Mouse (Mus musculus) forebrain, embryonic 13.5 days (tissue): ENCODE measurements around the gene Otop3. TPM values are rescaled to one million over a fixed set of nuclear protein-coding genes. Genes with fewer than 3 reads are reported as not detected.

Experiments
- ATAC-seq: fragments of 200-750 bp; cut with Nextera tagmentation; 2 replicates; pipeline ENCODE4 v1.8.0; 2017
- H3K27ac ChIP-seq: fragments of 300-500 bp; sonication (generic); 2 replicates; pipeline ENCODE4 v1.5.1; 2015; ENCODE audit warnings: inconsistent platforms, mild to moderate bottlenecking, moderate library complexity
- H3K27me3 ChIP-seq: fragments of 300-500 bp; sonication (generic); 2 replicates; pipeline ENCODE4 v1.6.1; 2015; ENCODE audit warnings: mild to moderate bottlenecking, inconsistent platforms
- H3K36me3 ChIP-seq: fragments of 300-500 bp; sonication (generic); 2 replicates; pipeline ENCODE4 v1.6.1; 2015; ENCODE audit warnings: mild to moderate bottlenecking, inconsistent platforms; ENCODE audit not compliant: poor library complexity, severe bottlenecking
- H3K4me1 ChIP-seq: fragments of 300-500 bp; sonication (generic); 2 replicates; pipeline ENCODE4 v1.6.1; 2015; ENCODE audit warnings: inconsistent platforms
- H3K4me2 ChIP-seq: fragments of 300-500 bp; sonication (generic); 2 replicates; pipeline ENCODE4 v1.6.1; 2015; ENCODE audit warnings: inconsistent platforms, mild to moderate bottlenecking, moderate library complexity
- H3K4me3 ChIP-seq: fragments of 300-500 bp; sonication (generic); 2 replicates; pipeline ENCODE4 v1.5.1; 2015; ENCODE audit warnings: mild to moderate bottlenecking, inconsistent platforms
- H3K9ac ChIP-seq: fragments of 300-500 bp; sonication (generic); 2 replicates; pipeline ENCODE4 v1.6.1; 2015; ENCODE audit warnings: mild to moderate bottlenecking, inconsistent platforms
- H3K9me3 ChIP-seq: fragments of 300-500 bp; sonication (generic); replicated peaks from 2 replicates; pipeline ENCODE4 v1.6.1; 2016; ENCODE audit warnings: inconsistent platforms
- WGBS: fragments of 180-500 bp; shearing (Covaris S2); methylation state at CpG from one replicate; pipeline ENCODE4 v1.1.7; 2015; 5-methylcytosine and 5-hydroxymethylcytosine counted together
- polyA plus RNA-seq: library from polyadenylated mRNA; unstranded; fragments of >200 nt; fragmentation: Nextera tagmentation; extraction: Ambion mirVana; gene quantifications from 2 replicates; pipeline ENCODE4 v1.2.1, GENCODE M21; 2015

Otop3 gene
- polyA plus RNA-seq, 1 experiment from 2014 or later: not detected

DNA sequence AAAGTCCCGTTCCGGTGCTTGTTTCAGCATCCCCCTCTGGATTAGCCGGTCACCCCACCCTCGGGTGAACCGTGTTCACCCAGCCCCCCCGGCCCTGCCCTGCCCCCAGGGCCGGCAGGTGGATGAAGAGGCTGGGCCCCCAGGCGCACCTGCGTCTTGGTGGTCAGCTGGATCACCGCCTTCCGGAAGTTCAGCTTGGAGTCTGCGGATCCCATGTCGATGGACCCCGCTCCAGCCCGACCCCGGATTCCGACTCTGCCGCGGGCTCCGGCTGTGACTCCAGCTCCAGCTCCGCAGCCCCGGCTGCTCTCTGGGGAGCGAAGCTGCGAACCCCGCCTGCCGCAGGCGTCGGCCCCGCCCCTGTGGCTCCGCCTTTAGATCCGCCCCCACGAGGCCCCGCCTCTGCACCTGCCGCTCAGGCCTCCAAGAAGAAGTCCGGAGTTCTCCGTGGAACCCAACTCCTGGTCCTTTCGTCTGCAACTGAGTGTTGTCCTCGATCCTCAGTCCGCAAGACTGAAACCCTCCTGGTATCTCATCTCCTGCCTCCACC is 32.9 kb downstream of the Otop3 start, which contains the start of gene Hid1:
Gene Hid1, minus strand, starts transcription at position 362 of the 550 bp plus-strand sequence.
- peak; percentile 88 for ATAC-seq
- H3K9ac ChIP-seq: peak within 1 kb of the TSS; percentile 82
- WGBS: under 1% methylated on average over 32 of the region's 39 CpGs
- H3K4me2 ChIP-seq: peak within 1 kb of the TSS; percentile 99
- no peaks in the 10 kb centered on the region for H3K36me3 ChIP-seq
- peaks cover 9% of the 10 kb centered on the region; the same call in 1 of the 2 replicates for H3K27me3 ChIP-seq
- H3K9me3 ChIP-seq: no peaks in the 10 kb centered on the region
- H3K4me1 ChIP-seq: peaks cover 16% of the 10 kb centered on the region
- H3K27ac ChIP-seq: peak within 1 kb of the TSS; percentile 80
- peak within 1 kb of the TSS; percentile 71 for H3K4me3 ChIP-seq

DNA sequence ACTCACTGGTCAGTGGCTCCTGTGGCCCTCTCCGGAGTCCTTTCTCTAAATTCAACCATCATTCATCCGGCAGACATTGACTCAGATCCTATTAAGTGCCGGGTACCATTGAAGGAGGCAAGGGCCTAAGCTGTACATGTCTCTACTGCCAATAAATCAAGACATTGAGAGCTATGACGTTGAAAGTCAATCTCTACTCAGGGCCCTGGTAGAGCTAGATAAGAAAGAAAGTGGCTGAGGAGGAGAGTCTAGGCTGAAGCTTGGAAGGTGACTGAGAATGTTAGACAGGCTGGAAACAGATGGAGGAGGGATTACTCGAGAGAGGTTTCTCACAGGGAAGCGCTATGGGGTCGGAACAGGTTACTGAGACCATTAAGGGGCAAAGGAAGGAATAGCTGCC is 35.8 kb downstream of the Otop3 start:
- Histone ChIP-seq H3K4me2 (no peak overlapping the region), H3K27me3 (peaks cover 24% of the 10 kb centered on the region), H3K27ac (no peak overlapping the region), H3K36me3 (no peaks in the 10 kb centered on the region), H3K9me3 (no peaks in the 10 kb centered on the region), H3K4me1 (peaks cover 32% of the 10 kb centered on the region), H3K4me3 (no peak overlapping the region), H3K9ac (no peak overlapping the region)
- WGBS: 55% methylated on average over 7 of the region's 7 CpGs
- no peak for ATAC-seq

DNA sequence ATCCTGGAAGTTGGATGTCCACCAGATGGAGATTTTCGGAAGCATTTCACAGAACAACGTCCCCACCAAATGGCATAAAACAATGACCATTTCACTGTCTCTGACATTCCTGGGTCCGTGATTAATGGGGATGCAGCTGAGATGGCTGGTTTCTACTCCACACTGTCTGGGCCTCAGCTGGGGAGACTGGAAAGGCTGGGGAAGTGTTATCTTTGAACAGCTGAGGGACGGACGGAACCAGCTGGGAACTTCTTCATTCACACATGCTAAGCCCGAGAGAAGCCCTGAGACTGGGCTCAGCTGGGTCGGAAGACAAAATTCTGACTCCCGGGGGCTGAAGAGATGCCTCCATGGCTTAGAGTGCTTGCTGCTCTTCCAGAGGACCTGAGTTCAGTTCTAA is 36.8 kb downstream of the Otop3 start:
- H3K9me3 ChIP-seq: no peaks in the 10 kb centered on the region
- H3K27me3 ChIP-seq: peaks cover 21% of the 10 kb centered on the region
- peaks cover 26% of the 10 kb centered on the region for H3K4me1 ChIP-seq
- H3K4me2 ChIP-seq: no peak overlapping the region
- 75% methylated on average over 8 of the region's 8 CpGs for WGBS
- no peak overlapping the region for H3K9ac ChIP-seq
- H3K4me3 ChIP-seq: no peak overlapping the region
- no peak overlapping the region for H3K27ac ChIP-seq
- H3K36me3 ChIP-seq: no peaks in the 10 kb centered on the region
- no peak for ATAC-seq

DNA sequence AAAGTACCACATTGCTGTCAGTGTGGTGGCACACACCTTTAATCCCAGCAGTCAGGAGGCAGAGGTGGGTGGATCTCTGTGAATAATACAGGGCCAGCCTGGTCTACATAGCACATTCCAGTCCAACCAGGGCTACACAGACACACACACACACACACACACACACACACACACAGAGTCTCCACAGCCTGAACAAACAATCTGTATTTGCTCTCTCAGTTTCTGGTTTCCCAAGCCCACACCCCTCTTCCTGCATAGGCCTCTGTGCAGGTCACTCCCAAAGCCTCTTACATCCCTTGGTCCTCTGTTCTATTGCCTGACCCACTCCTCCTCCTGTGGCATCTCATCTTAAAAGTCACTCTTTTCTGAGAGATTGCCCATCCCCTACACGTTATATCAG is 37.5 kb downstream of the Otop3 start:
- 76% methylated on average over 1 of the region's 1 CpGs for WGBS
- Histone ChIP-seq H3K4me3 (no peak overlapping the region), H3K27ac (no peak overlapping the region), H3K4me2 (no peak overlapping the region), H3K4me1 (peaks cover 19% of the 10 kb centered on the region), H3K36me3 (no peaks in the 10 kb centered on the region), H3K27me3 (peaks cover 21% of the 10 kb centered on the region), H3K9me3 (no peaks in the 10 kb centered on the region), H3K9ac (no peak overlapping the region)
- no peak for ATAC-seq

DNA sequence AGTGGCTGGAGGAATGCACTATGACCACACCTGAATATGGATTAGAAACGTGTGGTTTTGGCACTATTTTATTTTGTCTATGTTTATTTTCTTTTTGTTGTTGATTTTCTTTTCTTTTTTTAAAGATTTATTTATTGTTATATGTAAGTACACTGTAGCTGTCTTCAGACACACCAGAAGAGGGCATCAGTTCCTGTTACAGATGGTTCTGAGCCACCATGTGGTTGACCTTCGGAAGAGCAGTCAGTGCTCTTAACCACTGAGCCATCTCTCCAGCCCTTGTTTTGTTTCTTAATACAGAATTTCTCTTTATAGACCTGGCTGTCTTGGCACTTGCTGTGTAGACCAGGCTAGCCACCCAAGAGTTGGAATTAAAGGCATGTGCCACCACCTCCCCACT is 38.2 kb downstream of the Otop3 start:
- peaks cover 21% of the 10 kb centered on the region for H3K27me3 ChIP-seq
- no peaks in the 10 kb centered on the region for H3K36me3 ChIP-seq
- no peak overlapping the region for H3K27ac ChIP-seq
- no peak overlapping the region for H3K9ac ChIP-seq
- no peaks in the 10 kb centered on the region for H3K9me3 ChIP-seq
- ATAC-seq: no peak
- 55% methylated on average over 2 of the region's 2 CpGs for WGBS
- H3K4me2 ChIP-seq: no peak overlapping the region
- H3K4me3 ChIP-seq: no peak overlapping the region
- H3K4me1 ChIP-seq: peaks cover 15% of the 10 kb centered on the region

DNA sequence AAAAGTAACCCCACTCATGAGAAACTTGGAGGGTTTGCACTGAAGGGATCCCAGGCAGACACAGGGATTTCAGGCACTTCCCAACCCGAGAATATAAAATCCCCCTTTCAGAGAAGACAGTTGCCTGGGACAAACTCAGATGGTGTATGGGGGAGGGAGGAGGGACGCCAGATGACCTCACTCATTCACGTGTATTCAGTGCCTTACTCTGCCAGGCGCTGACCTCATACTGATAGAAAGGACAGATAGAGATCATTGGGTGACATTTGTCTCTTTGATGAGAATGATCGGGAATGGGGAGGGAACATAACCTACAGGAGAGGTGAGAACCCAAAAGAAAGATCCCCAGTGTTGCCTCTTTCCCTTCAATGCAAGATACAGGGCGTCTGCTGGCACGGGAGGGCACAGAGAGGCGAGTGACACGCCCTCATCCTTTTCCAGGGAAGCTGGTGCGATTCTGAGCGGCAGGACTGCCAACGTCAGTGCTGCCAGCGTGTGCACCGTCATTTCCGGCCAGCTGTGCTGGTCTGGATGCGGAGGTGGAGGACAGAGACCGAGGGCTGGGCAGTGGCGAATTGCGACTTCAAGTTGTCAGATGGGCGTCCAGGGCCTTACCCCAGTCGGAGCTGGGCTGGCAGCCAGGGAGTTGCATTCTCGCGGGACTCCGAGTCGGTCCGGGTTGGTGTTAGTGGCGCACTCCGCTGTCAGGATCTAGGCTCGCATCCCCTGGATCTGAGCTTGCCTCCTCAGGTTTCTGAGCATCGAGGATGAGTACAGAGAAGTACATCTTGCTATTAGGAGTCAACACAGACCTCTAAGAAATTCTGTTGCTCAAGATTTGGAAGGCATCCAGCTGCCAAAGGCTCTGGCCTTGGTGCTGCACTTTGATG is 39.5 kb downstream of the Otop3 start:
- peak overlapping the region; percentile 47 for H3K4me3 ChIP-seq
- H3K4me1 ChIP-seq: peaks cover 15% of the 10 kb centered on the region
- 0 out of 2 replicates have a peak, but pooled peaks cover 4% of the 10 kb centered on the region for H3K9me3 ChIP-seq
- H3K27ac ChIP-seq: no peak overlapping the region
- H3K36me3 ChIP-seq: no peaks in the 10 kb centered on the region
- ATAC-seq: peak; percentile 66
- peak overlapping the region; percentile 72 for H3K4me2 ChIP-seq
- WGBS: 2% methylated on average over 30 of the region's 30 CpGs
- H3K27me3 ChIP-seq: peaks cover 21% of the 10 kb centered on the region
- peak overlapping the region; percentile 65 for H3K9ac ChIP-seq

DNA sequence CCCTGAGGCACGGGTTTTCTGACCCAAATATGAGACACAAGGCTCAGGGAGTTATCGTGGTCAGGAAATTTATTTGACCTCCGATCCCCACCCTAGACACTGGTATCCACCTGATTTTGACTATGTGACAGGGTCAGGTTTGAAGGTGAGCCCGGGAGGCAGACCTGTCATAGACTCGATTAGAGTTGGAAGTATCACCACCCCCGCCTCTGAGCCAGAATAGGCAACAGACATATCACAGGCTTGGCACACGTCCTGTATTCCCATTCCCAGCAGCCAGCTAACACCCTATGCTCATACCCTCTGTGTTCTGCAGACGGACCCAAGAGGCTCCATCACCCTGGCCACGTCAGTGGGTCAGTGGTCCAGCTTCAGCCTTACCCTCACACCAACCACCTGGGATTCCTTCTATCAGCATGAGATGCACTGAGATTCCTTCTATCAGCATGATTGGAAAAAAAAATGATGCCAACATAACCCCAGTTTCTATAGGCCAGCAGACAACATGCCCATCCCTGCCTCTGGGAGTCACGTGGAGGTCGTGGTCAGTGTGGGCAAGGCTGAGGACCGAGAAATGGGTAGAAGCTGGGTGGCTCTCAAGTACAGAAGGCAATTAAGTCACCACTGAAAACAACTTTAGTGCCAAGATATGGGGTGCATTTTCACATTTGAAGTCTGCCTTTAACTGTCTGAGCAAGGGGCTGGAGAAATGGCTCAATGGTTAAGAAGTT is 40.3 kb downstream of the Otop3 start:
- no peak overlapping the region for H3K27ac ChIP-seq

DNA sequence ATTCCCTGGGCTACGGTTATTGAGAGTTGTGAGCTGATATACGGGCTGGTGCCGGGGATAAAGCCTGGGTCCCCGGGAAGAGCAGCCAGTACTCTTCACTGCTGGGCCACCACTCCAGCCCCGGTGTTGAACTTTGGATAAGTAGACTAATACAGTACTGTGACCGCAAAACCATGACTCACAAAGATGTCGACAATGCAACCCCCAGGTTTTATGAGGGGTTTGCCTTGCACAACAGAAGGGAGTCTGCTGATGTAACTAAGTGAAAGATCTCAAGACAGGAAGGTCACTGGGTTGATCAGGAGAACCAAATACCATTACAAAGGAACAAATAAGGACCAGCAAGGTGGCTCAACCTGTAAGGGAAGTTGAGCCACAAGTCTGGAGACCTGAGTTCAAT is 42.2 kb downstream of the Otop3 start:
- no peak overlapping the region for H3K27ac ChIP-seq
- H3K9me3 ChIP-seq: 0 out of 2 replicates have a peak, but pooled peaks cover 4% of the 10 kb centered on the region
- H3K36me3 ChIP-seq: no peaks in the 10 kb centered on the region
- no peak for ATAC-seq
- WGBS: 74% methylated on average over 7 of the region's 7 CpGs
- no peak overlapping the region for H3K4me3 ChIP-seq
- peaks cover 20% of the 10 kb centered on the region for H3K4me1 ChIP-seq
- no peak overlapping the region for H3K9ac ChIP-seq
- peaks cover 18% of the 10 kb centered on the region for H3K27me3 ChIP-seq
- no peak overlapping the region for H3K4me2 ChIP-seq

More for the DNA sequence above, 40.3 kb downstream of the Otop3 start:
- no peaks in the 10 kb centered on the region for H3K36me3 ChIP-seq
- H3K4me3 ChIP-seq: peak overlapping the region; percentile 47
- 68% methylated on average over 12 of the region's 12 CpGs for WGBS
- H3K27me3 ChIP-seq: peaks cover 21% of the 10 kb centered on the region
- H3K4me1 ChIP-seq: peaks cover 15% of the 10 kb centered on the region
- H3K9ac ChIP-seq: peak overlapping the region; percentile 65
- H3K9me3 ChIP-seq: 0 out of 2 replicates have a peak, but pooled peaks cover 4% of the 10 kb centered on the region
- 0 out of 2 replicates have a peak, but pooled peaks have one; percentile 30 for ATAC-seq
- H3K4me2 ChIP-seq: peak overlapping the region; percentile 72

DNA sequence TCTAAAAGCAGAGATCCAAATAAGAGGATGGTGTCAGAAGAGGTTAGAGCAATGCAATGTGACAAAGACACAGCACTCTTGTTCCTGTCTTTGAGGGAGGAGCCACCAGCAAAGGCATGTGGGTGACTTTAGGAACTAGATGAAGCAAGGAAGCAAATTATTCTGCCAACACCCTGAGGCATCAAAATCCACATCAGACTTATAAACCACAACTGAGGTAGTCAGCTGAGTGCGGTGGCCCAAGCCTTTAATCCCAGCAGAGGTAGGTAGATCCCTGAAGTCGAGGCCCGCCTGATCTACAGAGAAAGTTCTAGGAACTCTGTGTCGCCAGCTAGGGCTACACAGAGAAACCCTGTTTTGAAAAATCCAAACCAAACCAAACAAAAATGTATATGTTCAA is 42.7 kb downstream of the Otop3 start:
- no peak overlapping the region for H3K4me3 ChIP-seq
- H3K27me3 ChIP-seq: peaks cover 18% of the 10 kb centered on the region
- no peak overlapping the region for H3K4me2 ChIP-seq
- no peaks in the 10 kb centered on the region for H3K36me3 ChIP-seq
- no peak for ATAC-seq
- H3K9ac ChIP-seq: no peak overlapping the region
- 93% methylated on average over 4 of the region's 4 CpGs for WGBS
- H3K9me3 ChIP-seq: 0 out of 2 replicates have a peak, but pooled peaks cover 4% of the 10 kb centered on the region
- H3K27ac ChIP-seq: no peak overlapping the region
- peaks cover 20% of the 10 kb centered on the region for H3K4me1 ChIP-seq

DNA sequence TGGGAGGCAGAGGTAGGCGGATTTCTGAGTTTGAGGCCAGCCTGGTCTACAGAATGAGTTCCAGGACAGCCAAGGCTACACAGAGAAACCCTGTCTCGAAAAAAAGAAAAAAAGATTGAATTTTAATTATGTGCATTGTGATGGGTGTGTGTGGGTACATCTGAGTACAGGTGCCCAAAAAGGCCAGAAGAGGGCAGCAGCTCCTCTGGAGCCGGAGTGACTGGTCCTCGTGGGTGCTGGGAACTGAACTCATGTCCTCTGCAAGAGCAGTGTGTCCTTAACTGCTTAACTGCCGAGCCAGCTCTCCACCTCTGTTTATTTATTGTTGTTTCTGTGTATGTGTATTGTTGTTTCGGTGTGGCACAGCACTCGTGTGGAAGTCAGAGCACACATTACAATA is 43.3 kb downstream of the Otop3 start:
- Histone ChIP-seq H3K9me3 (0 out of 2 replicates have a peak, but pooled peaks cover 4% of the 10 kb centered on the region), H3K4me1 (peaks cover 25% of the 10 kb centered on the region), H3K4me2 (no peak overlapping the region), H3K9ac (no peak overlapping the region), H3K27ac (no peak overlapping the region), H3K36me3 (no peaks in the 10 kb centered on the region), H3K27me3 (peaks cover 17% of the 10 kb centered on the region), H3K4me3 (no peak overlapping the region)
- 90% methylated on average over 7 of the region's 7 CpGs for WGBS
- ATAC-seq: no peak

DNA sequence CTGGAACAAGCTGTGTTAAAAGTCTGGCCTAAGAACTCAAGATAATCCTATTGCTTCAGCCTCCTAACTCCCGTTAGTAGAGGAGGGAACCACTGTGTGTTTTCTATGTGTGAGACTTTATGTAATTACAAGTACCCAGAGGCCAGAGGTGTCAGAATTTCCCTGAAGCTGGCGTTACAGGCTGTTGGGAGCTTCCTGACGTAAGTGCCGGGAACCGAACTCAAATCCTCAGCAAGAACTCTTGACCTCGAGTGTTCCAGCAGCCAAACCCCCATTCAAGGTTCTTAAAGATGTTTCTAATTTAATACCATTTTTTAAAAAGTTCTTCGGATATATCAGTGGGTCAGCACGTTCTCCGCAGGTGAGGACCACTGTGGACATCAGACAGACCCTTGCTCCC is 46.7 kb downstream of the Otop3 start:
- Histone ChIP-seq H3K27ac (peak overlapping the region; percentile 93; the same call in 1 of the 2 replicates), H3K9ac (no peak overlapping the region), H3K4me2 (peak overlapping the region; percentile 72), H3K9me3 (0 out of 2 replicates have a peak, but pooled peaks cover 4% of the 10 kb centered on the region), H3K4me1 (peaks cover 41% of the 10 kb centered on the region), H3K27me3 (no peaks in the 10 kb centered on the region), H3K4me3 (peak overlapping the region; percentile 68), H3K36me3 (no peaks in the 10 kb centered on the region)
- ATAC-seq: no peak
- 7% methylated on average over 9 of the region's 9 CpGs for WGBS
